Mouse (Mus musculus) layer of hippocampus, adult 2 months (tissue): ENCODE measurements at regions not wholly inside any gene's neighbourhood (a gene's known extent, or its start where the extent isn't known, plus 50 kb on each side); places are given as distances from the start of the nearest gene placed in this dataset.

Source experiments
- DNase-seq, 2 experiments: peaks; one replicate each; pipeline ENCODE4 v3.0.0; 2022; ENCODE audit warnings: low spot score in 2 of 2
- H3K27ac ChIP-seq: fragments of 200-600 bp; 2 replicates; pipeline ENCODE4 v1.8.1; 2022
- H3K4me3 ChIP-seq: fragments of 200-600 bp; 2 replicates; pipeline ENCODE4 v1.8.1; 2022; ENCODE audit warnings: mild to moderate bottlenecking
- CTCF ChIP-seq: fragments of 200-600 bp; conservative IDR thresholded peaks from 2 replicates; pipeline ENCODE4 v1.8.1; 2022; ENCODE audit warnings: antibody characterized with exemption, mild to moderate bottlenecking, moderate library complexity

- no peak for DNase-seq
- Histone ChIP-seq H3K4me3 (no peak overlapping the region), H3K27ac (no peak overlapping the region)
- TF ChIP-seq CTCF, result no peak
Observed at GRCm38 (mm10) chr12:62404558-62404957, 881.6 kb downstream of the Lrfn5 start.

GRCm38 (mm10) chr12:62428692-62429091 is 905.7 kb downstream of the Lrfn5 start:
- TF ChIP-seq CTCF, result no peak
- Histone ChIP-seq H3K4me3 (no peak overlapping the region), H3K27ac (no peak overlapping the region)
- no peak for DNase-seq

GRCm38 (mm10) chr12:62450618-62451017 is 927.7 kb downstream of the Lrfn5 start:
- H3K27ac ChIP-seq, result no peak overlapping the region
- peak in 1 of 2 experiments; percentile 2 for DNase-seq
- no peak for TF ChIP-seq CTCF
- H3K4me3 ChIP-seq, result no peak overlapping the region

GRCm38 (mm10) chr12:62483382-62483781 is 960.4 kb downstream of the Lrfn5 start:
- no peak overlapping the region for H3K27ac ChIP-seq
- no peak overlapping the region for H3K4me3 ChIP-seq
- DNase-seq, result no peak
- TF ChIP-seq CTCF, result no peak

- no peak overlapping the region for H3K27ac ChIP-seq
- H3K4me3 ChIP-seq, result no peak overlapping the region
- DNase-seq, result no peak
- no peak for TF ChIP-seq CTCF
Observed at GRCm38 (mm10) chr12:62528524-62528923, 1005.6 kb downstream of the Lrfn5 start.

- Histone ChIP-seq H3K4me3 (no peak overlapping the region), H3K27ac (no peak overlapping the region)
- DNase-seq, result no peak
- TF ChIP-seq CTCF, result no peak
Observed at GRCm38 (mm10) chr12:62552384-62552783, 1029.4 kb downstream of the Lrfn5 start.

GRCm38 (mm10) chr12:62554622-62555021 is 1031.7 kb downstream of the Lrfn5 start:
- Histone ChIP-seq H3K27ac (no peak overlapping the region), H3K4me3 (no peak overlapping the region)
- no peak for TF ChIP-seq CTCF
- no peak for DNase-seq

- no peak for TF ChIP-seq CTCF
- Histone ChIP-seq H3K27ac (no peak overlapping the region), H3K4me3 (no peak overlapping the region)
- no peak for DNase-seq
Observed at GRCm38 (mm10) chr12:62563799-62564198, 1040.8 kb downstream of the Lrfn5 start.
